Comparison of ENCODE assay signal across 25 mouse cellular contexts in genomic region chr12:46393769-46394168, GRCm38 (mm10).
"Had no signal": no experiment of that assay in that cellular context is flagged by ENCODE, and none has a peak within 500 bp of the region (broad histone marks: within the 10 kb centered on the region; RNA-seq: fewer than 3 reads in every experiment).

No protein-coding gene starts in this region.

- H3K4me3 ChIP-seq: gastrocnemius, adult 2 months; heart, embryonic 10.5 days; heart, embryonic 12.5 days; hindbrain, embryonic 10.5 days; hindbrain, embryonic 12.5 days; intestine, embryonic 15.5 days; layer of hippocampus, adult 2 months; left cerebral cortex, adult 2 months; limb, embryonic 10.5 days; limb, embryonic 12.5 days had no signal

- H3K9me3 ChIP-seq: heart, embryonic 10.5 days; heart, embryonic 12.5 days; hindbrain, embryonic 10.5 days; hindbrain, embryonic 12.5 days; intestine, embryonic 15.5 days; limb, embryonic 10.5 days; limb, embryonic 12.5 days had no signal

- H3K4me2 ChIP-seq: heart, embryonic 12.5 days; hindbrain, embryonic 12.5 days; hindbrain, embryonic 14.5 days; intestine, embryonic 15.5 days; limb, embryonic 12.5 days had no signal

- H3K27me3 ChIP-seq: heart, embryonic 12.5 days; hindbrain, embryonic 12.5 days; intestine, embryonic 15.5 days had no signal

- ATAC-seq: hindbrain, embryonic 16.5 days; inflammation-experienced regulatory T-cells, adult 6 months; intestine, embryonic 15.5 days; intestine, postnatal 0 days had no signal

- DNase-seq: gastrocnemius, adult 2 months; gastrocnemius, postnatal 10 days; gastrocnemius, postnatal 25 days; heart, adult 18-20 months; heart, postnatal 10 days; heart, postnatal 4 days; kidney, adult 18-20 months; kidney, adult 8-10 months; kidney, postnatal 10 days; kidney, postnatal 25 days; kidney, postnatal 4 days; liver had no signal

- H3K4me1 ChIP-seq: heart, embryonic 10.5 days; heart, embryonic 12.5 days; hindbrain, embryonic 10.5 days; hindbrain, embryonic 12.5 days; intestine, embryonic 15.5 days; limb, embryonic 10.5 days; limb, embryonic 12.5 days had no signal

- H3K27ac ChIP-seq: gastrocnemius, adult 2 months; heart, embryonic 10.5 days; hindbrain, embryonic 10.5 days; hindbrain, embryonic 12.5 days; hindbrain, embryonic 14.5 days; intestine, embryonic 15.5 days; layer of hippocampus, adult 2 months; left cerebral cortex, adult 2 months; limb, embryonic 10.5 days; limb, embryonic 12.5 days had no signal

- H3K36me3 ChIP-seq: heart, embryonic 10.5 days; heart, embryonic 12.5 days; hindbrain, embryonic 10.5 days; hindbrain, embryonic 12.5 days; intestine, embryonic 15.5 days; limb, embryonic 10.5 days; limb, embryonic 12.5 days had no signal

- H3K9ac ChIP-seq: heart, embryonic 12.5 days; hindbrain, embryonic 12.5 days; hindbrain, embryonic 14.5 days; intestine, embryonic 15.5 days; limb, embryonic 12.5 days had no signal
